ENCODE assay signal across 8 mouse cellular contexts in the genomic region with DNA sequence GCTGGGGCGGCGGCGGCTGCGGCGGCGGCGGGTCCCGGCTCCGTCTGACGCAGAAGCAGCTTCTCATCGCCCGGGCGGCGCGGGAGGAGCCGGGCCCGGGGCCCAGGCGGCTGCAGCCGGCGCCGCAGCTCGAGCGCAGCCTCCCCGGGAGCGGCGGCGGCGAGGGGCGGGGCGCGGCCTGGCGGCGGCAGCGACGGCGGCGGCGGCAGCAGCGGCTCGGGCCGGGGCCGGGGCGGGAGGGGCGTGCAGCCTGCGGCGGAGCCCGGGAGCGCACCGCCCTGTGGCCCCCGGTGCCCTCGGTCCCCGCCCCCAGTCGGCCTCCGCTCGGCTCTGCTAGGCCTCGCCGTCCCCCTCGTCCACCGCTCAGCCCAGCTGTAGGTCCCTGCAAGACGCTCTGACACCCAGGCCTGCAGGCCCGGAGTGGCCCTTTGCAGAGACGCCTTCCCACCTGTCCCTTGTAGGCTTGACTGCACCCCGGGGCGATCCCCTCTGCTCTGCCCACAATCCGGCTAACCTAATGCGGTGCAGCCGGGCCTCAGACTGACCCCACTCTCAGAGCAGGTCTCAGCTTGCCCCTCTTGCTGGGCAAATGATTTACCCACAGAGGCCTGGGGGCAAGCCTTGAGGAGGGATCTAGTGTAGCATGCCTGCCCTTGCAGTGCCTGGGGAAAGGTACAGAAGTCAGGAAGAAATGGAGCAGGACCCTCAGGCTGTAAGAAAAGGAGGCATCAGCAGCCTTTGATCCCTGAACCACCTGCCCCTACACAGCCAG. TPM values are rescaled to one million over a fixed set of nuclear protein-coding genes. Genes with fewer than 3 reads are reported as not detected.
A peak's percentile ranks its signal among the peaks of the same experiment; 100 is the strongest.
DNase-seq lines count a peak whose midpoint lies in the region; ATAC-seq and TF ChIP-seq lines count a peak whose summit lies in the region.

A gene (minus strand): TSS at position 619 of the 772 bp plus-strand sequence.

- H3K27me3 ChIP-seq in midbrain, embryonic 11.5 days (ENCODE audit: control insufficient read depth, insufficient read depth, low read length), result no peaks in the 10 kb centered on the region

- H3K9me3 ChIP-seq in midbrain, embryonic 11.5 days (ENCODE audit: control insufficient read depth, low read length), result no peaks in the 10 kb centered on the region

- H3K9ac ChIP-seq in midbrain, embryonic 11.5 days (ENCODE audit: low read length), result peak within 1 kb of the TSS; percentile 99

- ATAC-seq in inflammation-experienced regulatory T-cells, adult 6 months, result peak; percentile 61
- peak; percentile 82 for ATAC-seq in midbrain, embryonic 11.5 days (ENCODE audit: low FRiP score)

- H3K4me1 ChIP-seq in cortical plate, adult 2 months (ENCODE audit: control insufficient read depth, insufficient read depth, low read length), result peaks cover 5% of the 10 kb centered on the region
- peaks cover 17% of the 10 kb centered on the region for H3K4me1 ChIP-seq in midbrain, embryonic 11.5 days (ENCODE audit: control insufficient read depth, insufficient read depth, low read length)

- intact Hi-C loops in gastrocnemius, postnatal 14 days (cut with DNase I; ENCODE audit: low total_unique reads), result no loop called here
- intact Hi-C loops in left cerebral cortex, postnatal 36 days (cut with DNase I), result no loop called here

- H3K36me3 ChIP-seq in midbrain, embryonic 11.5 days (ENCODE audit: control insufficient read depth, insufficient read depth, low read length), result no peaks in the 10 kb centered on the region

- WGBS in midbrain, embryonic 11.5 days, result under 1% methylated on average over 35 of the region's 67 CpGs

- peak within 1 kb of the TSS; percentile 81 for H3K4me3 ChIP-seq in cortical plate, adult 2 months (ENCODE audit: insufficient read depth, low read length)
- peak within 1 kb of the TSS; percentile 90 for H3K4me3 ChIP-seq in midbrain, embryonic 11.5 days (ENCODE audit: low read depth, low read length)

- peak within 1 kb of the TSS; percentile 93 for H3K27ac ChIP-seq in cortical plate, adult 2 months (ENCODE audit: insufficient read depth, low read length)
- H3K27ac ChIP-seq in midbrain, embryonic 11.5 days (ENCODE audit: low read depth, low read length), result peak within 1 kb of the TSS; percentile 93

- peak within 1 kb of the TSS; percentile 95 for H3K4me2 ChIP-seq in midbrain, embryonic 11.5 days

- peak; percentile 67 for DNase-seq in heart, adult 18-20 months
- DNase-seq in heart, adult 11 months, result no peak
- DNase-seq in gastrocnemius, postnatal 14 days, result peak; percentile 66
- peak in 1 of 2 experiments; percentile 60 for DNase-seq in left cerebral cortex, postnatal 36 days (ENCODE audit: low spot score in 2 of 2)
- peak; percentile 96 for DNase-seq in midbrain, embryonic 11.5 days (ENCODE audit: low spot score, missing footprints)
- DNase-seq in right cerebral cortex, postnatal 4 days, result peak; percentile 55

- TF ChIP-seq POLR2A in cortical plate, adult 2 months (IDR thresholded peaks at IDR 0.05; ENCODE audit: extremely low read depth, insufficient read depth, low read length), result no peak

- TF ChIP-seq CTCF in cortical plate, adult 2 months (IDR thresholded peaks at IDR 0.05; ENCODE audit: extremely low read depth, insufficient read depth, low read length), result no peak

RNA-seq across cellular contexts. Expression of the gene that starts here (rescaled TPM):
- 10 to 100 TPM; 18.7 to 22.5 TPM for total RNA-seq in heart, adult 18-20 months (2021)
- polyA plus RNA-seq in cortical plate, adult 2 months (2012; rRNA removed), result 70.7 and 70.8 TPM in 2 replicates
- total RNA-seq in gastrocnemius, postnatal 14 days (2021), result 10 to 100 TPM; 14.9 to 20.7 TPM
- polyA plus RNA-seq in inflammation-experienced regulatory T-cells, adult 6 months (2017; shearing (Covaris generic)), result 1 to 10 TPM in 2 of 3 experiments, under 1 TPM in 1; 0.80 to 2.0 (median 1.9) TPM
- 10 to 100 TPM; 83.8 to 84.3 TPM for total RNA-seq in left cerebral cortex, postnatal 36 days (2021)
- 36.6 and 38.1 TPM in 2 replicates for polyA plus RNA-seq in midbrain, embryonic 11.5 days (2014; fragmentation: Nextera tagmentation; extraction: Ambion mirVana)

Comparison
In these comparisons a context has a peak if more than half of its experiments do, and no peak if none do; other contexts are left out.
1. RNA of the gene that starts here (polyA plus RNA-seq): 70.7 to 70.8 TPM in cortical plate, adult 2 months and 36.6 to 38.1 TPM in midbrain, embryonic 11.5 days; 0.80 to 2.0 TPM in inflammation-experienced regulatory T-cells, adult 6 months; every median in the first group is over 10 times any median in the second.